Mouse (Mus musculus): ENCODE data around the gene Smad9.

GRCm38 (mm10) chr3:54717348-54717747, 38.0 kb upstream of the Smad9 start:
- no peak for TF ChIP-seq CTCF (IDR thresholded peaks at IDR 0.05; ENCODE audit: control insufficient read depth, insufficient read depth, insufficient replicate concordance, low read depth, low read length)
- no peak for TF ChIP-seq POLR2A (IDR thresholded peaks at IDR 0.05; ENCODE audit: control insufficient read depth, low read depth, low read length)

Data from testis, adult 2 months (tissue).